Mouse (Mus musculus) mesoderm, embryonic 11.5 days (tissue): ENCODE results near the gene Samd4.

Experiments
- DNase-seq: peaks from one replicate; pipeline ENCODE4 v3.0.0-alpha.2; 2012; ENCODE audit warnings: low read depth, low spot score

The Samd4 gene

GRCm38 (mm10) chr14:46882431-46883067, at the start of gene Samd4:
Samd4 (plus strand) TSS chr14:46882854.
- DNase-seq, result peak; percentile 90

DNA sequence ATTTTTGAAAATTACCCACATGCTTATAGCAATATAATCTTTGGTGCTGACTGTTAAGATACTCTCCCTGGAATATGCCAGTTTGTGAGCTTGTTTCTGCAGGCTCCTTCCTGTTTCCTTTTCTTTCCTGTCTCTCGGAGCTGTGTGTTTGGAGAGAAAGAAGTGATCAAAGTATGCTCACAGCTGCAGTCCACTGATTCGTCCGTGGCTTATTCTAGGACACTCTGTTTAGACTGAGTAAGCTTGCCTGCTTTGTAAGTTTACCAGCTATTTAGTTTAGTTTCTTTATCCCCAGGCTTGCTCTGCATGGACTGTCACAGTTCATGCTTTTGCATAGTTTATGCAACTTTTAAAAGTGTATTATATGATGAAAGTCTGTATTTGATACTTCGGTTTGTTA, 43.3 kb upstream of the Samd4 start:
- no peak for DNase-seq

GRCm38 (mm10) chr14:46845706-46846105, 36.9 kb upstream of the Samd4 start:
- no peak for DNase-seq

- no peak for DNase-seq
Measured at GRCm38 (mm10) chr14:46848063-46848590, 34.5 kb upstream of the Samd4 start.

- DNase-seq, result no peak
Measured at GRCm38 (mm10) chr14:46848736-46849135, 33.9 kb upstream of the Samd4 start.

- no peak for DNase-seq
Measured at GRCm38 (mm10) chr14:46849769-46850168, 32.9 kb upstream of the Samd4 start.

- no peak for DNase-seq
Measured at GRCm38 (mm10) chr14:46853677-46854076, 29.0 kb upstream of the Samd4 start.

DNA sequence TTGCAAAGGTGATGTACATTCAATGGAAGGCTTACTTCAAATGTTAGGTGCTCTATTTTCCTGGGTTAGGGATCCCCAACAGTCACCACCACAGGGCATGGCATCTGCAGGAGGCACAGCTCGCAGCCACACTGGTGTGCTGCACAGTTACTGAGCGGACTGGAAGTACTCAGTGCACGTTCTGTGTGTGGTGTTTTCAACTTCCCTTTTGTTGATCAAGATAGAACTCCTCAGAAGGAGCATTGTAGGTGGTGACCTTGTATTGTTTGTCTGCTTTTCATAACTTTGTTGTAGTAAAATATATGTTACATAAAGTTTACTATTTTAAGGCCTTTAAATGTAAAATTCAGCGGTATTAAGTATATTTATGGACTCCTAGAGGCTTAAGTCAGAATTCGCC, 19.7 kb upstream of the Samd4 start:
- DNase-seq, result no peak

- DNase-seq, result peak; percentile 68
Measured at GRCm38 (mm10) chr14:46880935-46881334, 1.7 kb upstream of the Samd4 start.

DNA sequence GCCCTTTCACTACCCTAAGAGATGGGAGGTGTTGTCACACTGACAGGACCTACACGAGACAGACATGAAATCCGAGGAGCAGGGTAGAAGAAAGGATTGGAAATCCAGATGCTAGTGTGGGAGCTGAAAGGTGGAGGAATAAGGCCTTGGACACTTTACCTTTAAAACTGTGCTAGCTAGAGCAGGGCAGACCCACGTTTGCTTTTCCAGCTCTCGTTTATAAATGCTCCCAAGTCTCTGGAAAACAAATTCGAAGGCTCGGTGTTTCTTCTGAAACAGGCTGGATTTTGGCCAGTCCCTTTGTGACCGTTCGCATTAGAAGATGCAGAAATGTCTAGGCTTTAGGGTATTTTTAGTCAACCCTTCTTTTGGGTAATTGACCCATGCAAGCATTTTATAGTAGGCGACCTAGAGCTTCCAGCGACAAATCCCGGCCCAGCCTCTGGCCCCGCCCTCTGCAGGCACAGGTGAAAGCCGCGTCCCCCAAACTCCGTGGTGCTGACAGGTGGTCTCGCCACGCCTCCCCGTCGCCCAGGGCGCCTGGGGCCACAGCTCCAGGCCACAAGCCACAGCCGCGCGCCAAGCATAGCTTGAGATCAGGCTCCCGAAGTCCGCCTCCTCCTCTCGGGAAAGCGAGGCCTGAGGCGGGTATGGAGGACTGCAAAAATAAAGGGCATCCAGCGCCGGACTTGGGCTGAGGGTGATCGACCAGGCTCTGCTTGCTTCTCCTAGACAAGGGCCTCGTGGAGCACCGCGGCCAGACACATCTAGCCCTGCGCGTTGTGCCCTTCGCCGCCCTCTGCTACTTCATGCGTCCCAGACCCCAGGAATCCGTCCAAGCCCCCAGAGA, 848 bp upstream of the Samd4 start:
- DNase-seq, result no peak

DNA sequence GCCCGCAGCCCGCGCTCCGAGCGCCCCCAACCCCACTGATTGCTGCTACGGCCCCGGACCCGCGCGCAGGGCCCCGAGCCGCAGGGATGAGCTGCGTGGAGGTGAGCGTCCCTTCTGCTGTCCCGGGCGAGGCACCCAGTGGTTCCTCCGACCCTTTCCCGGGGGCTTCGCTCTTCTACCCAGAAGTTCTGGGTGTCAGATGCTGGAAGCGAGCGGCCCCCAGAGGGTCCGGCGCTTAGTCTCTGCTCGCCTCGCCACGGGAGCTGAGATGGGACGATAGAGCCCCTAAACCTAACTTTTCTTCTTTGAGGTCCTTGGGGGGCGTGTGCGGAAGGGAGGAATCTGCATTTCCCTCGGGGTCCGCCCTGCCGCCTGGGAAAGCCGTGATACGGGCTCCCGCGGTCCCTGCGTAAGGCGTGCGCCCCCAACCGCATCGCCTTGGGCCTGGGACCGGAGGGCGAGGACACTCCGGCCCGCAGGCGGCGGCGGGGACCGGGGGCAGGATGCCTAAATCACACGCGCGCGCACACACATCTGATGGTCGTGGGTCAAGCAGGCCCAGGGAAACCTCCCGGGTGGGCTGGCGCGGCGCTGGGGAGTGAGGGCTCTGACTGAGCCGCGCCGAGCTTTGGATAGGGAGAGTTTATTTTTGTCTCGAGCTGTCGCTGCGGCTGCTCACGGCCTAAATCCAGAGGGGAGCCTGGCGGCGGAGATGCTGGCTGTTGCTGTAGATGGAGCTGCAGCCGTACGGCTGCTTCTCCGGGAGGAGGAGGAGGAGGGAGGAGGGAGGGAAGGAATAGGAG, 615 bp downstream of the Samd4 start:
- DNase-seq, result peak; percentile 67

GRCm38 (mm10) chr14:46883871-46884441, 1.3 kb downstream of the Samd4 start:
- DNase-seq, result peak; percentile 63

DNA sequence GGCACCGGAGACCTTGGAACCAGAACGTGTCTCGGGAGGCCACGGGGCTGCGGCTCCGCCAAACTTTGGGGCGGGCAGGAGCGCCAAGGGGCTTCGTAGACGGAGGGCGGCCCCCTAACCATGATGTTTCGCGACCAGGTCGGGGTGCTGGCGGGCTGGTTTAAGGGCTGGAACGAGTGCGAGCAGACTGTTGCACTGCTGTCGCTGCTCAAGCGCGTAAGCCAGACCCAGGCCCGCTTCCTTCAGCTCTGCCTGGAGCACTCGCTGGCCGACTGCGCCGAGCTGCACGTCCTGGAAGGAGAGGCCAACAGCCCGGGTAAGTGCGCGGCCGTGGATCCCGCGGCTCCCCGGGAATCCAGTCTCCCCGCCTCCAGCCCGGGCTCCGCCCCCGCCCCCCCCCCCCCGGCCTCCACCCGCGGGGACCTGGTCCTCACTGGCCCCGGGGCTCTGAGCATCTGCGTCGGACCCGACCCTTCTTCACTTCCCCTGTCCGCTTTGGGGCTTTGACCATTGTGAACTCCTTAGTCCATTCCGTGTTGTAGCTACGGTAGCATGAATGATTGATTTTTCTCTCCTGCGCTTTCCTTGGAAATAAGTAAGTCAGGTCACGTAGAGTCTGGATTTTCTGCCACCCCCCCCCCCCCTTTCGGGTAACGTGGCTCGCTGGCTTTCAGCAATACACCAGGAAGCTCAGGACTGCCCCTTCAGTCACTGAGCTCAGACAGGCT, 2.2 kb downstream of the Samd4 start:
- peak; percentile 68 for DNase-seq

DNA sequence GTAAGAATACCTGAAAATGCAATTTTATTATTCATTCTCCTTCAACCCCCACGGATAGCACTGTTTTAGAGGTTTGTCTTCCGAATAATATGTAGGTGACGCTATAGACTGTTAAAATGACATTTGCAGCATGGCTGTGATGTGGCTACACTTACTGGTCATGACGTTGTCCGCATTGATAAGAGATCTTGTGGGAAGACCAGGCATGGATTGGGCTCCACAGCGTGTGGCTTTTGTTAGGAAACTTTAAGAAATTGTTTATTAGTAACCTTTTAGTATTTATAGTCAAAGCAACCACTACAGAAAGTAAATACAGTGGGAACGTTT, 2.7 kb downstream of the Samd4 start:
- DNase-seq, result no peak

GRCm38 (mm10) chr14:46885891-46886301, 3.2 kb downstream of the Samd4 start:
- DNase-seq, result peak; percentile 34

DNA sequence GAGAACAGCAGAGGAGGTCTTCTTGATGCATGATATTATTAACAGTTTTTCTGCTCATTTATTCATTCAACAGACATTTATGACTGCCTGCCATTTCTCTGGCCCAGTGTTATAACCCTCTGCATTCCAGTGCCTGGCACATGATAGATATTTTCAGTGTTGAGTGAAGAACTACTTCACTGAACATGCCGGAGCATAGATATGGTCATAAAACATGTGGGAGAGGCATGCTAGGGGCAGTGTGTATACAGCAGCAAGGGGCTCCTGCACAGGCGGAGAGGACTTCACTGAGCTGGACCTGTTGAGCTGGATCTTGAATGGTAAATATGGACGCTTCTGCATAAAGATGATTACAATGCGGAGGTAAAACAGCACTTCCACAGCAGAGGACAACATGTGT, 6.4 kb downstream of the Samd4 start:
- DNase-seq, result no peak

DNA sequence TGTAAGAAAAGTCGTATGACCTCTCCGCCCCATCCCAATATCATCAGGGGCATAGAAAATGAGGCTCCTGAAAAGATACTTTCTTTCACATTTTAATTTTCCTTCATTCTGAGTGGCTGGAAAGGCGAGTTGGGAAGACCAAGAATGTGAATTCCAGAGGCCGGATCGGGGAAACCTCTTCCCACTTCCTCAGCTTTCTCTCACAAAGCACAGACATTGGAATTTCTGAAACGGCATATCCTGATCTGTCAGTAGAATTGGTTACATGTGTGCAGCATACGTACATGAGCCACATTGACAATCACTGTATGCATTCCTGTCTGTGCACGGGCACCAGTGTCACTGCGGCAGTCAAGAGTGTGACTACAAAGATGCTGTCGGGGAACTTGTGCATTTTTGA, 11.3 kb downstream of the Samd4 start:
- DNase-seq, result no peak

DNA sequence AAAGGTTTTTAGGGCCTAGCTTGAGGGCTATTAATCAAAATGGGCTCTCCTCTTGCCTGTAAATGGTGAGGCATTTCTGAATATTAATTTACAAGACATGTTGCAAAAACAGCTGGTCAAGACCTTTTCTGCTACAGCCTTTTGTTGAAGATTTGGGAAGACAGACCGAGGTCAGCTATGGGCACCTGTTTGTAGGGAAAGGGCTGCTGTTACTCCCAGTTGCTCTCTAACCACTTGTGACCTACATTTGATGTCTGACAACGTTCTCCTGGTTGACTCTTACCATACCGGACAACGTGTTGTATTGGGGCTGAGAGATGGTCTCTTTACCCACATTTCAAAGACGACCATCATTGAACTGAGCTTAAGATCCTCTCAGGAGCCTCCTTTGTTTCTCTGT, 15.3 kb downstream of the Samd4 start:
- no peak for DNase-seq

DNA sequence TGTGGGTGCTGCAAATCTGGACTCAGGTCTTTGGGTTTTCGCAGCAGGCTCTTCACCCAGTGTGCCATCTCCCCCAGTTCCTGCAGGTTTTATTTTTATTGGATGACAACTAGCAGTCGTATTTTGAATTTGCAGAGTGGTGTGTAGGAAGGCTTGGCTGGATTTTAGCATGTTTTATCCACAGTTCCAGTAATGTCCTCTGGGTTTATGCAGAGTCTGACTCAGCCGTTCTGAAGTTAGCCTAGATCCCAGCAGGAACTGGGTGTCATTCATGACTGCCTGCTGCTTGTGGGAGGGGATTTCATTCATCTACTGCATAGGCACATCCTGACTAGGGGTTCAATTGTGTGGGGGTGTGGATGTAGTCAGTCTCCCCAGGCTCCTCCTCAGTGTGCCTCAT, 16.0 kb downstream of the Samd4 start:
- DNase-seq, result no peak

GRCm38 (mm10) chr14:46902498-46903087, 19.9 kb downstream of the Samd4 start:
- no peak for DNase-seq

GRCm38 (mm10) chr14:46904276-46904675, 21.6 kb downstream of the Samd4 start:
- DNase-seq, result no peak
